Mouse (Mus musculus) left cerebral cortex, adult 18-20 months (tissue): Measurements from ENCODE around the gene Ulk3. TPM values are rescaled to one million over a fixed set of nuclear protein-coding genes. Genes with fewer than 3 reads are reported as not detected.

Experiments
- DNase-seq, 2 experiments: peaks; one replicate each; pipeline ENCODE4 v3.0.0; 2021 to 2022; ENCODE audit warnings: low spot score in 2 of 2, mixed read lengths in 1 of 2
- total RNA-seq, 2 experiments: library from RNA; stranded (reverse); gene quantifications; 2 replicates each; pipeline ENCODE4 v1.2.3; 2021

Gene Ulk3
- total RNA-seq, 2 experiments from 2014 or later = 28.9 to 33.5 TPM

- no peak for DNase-seq
These were observed 54.1 kb downstream of the Ulk3 start for GRCm38 (mm10) chr9:57643169-57643855.

- DNase-seq = no peak
These were observed 54.6 kb downstream of the Ulk3 start for GRCm38 (mm10) chr9:57643856-57644180.

- no peak for DNase-seq
These were observed 55.2 kb downstream of the Ulk3 start for GRCm38 (mm10) chr9:57644442-57644943.

- peak; percentile 92 to 93 for DNase-seq
These were observed 56.0 kb downstream of the Ulk3 start for GRCm38 (mm10) chr9:57644944-57645893.

Other genes starting within 250 kb of the Ulk3 start
- 10 to 100 TPM; 14.3 TPM for gene Ppcdc, start 149.3 kb upstream of the Ulk3 start, total RNA-seq
- 100 to 1,000 TPM; 381 to 400 TPM for gene Scamp5, start 121.4 kb upstream of the Ulk3 start, total RNA-seq
- gene Rpp25, start 85.4 kb upstream of the Ulk3 start, total RNA-seq = 10 to 100 TPM; 17.6 to 18.5 TPM
- 100 to 1,000 TPM; 410 to 481 TPM for gene Cox5a, start 68.2 kb upstream of the Ulk3 start, total RNA-seq
- 10 to 100 TPM; 17.6 to 25.6 TPM for gene Fam219b, start 51.9 kb upstream of the Ulk3 start, total RNA-seq
- gene Mpi, start 36.7 kb upstream of the Ulk3 start, total RNA-seq = 10 to 100 TPM; 66.0 to 69.4 TPM
- gene Scamp2, start 28.5 kb upstream of the Ulk3 start, total RNA-seq = 10 to 100 TPM; 20.9 to 23.1 TPM
- gene Cplx3, start 16.8 kb downstream of the Ulk3 start, total RNA-seq = 10 to 100 TPM; 13.0 to 13.6 TPM
- not detected for gene Lman1l, start 31.3 kb downstream of the Ulk3 start, total RNA-seq
- 10 to 100 TPM; 35.1 to 37.0 TPM for gene Csk, start 64.2 kb downstream of the Ulk3 start, total RNA-seq
- not detected for gene Cyp1a2, start 94.3 kb downstream of the Ulk3 start, total RNA-seq
- under 1 TPM in 1 of 2 experiments, not detected in 1; 0.16 TPM for gene Cyp1a1, start 98.5 kb downstream of the Ulk3 start, total RNA-seq
- gene Edc3, start 119.1 kb downstream of the Ulk3 start, total RNA-seq = 10 to 100 TPM; 15.2 to 16.0 TPM
- 10 to 100 TPM; 77.8 to 88.3 TPM for gene Clk3, start 176.4 kb downstream of the Ulk3 start, total RNA-seq
- gene Arid3b, start 247.3 kb downstream of the Ulk3 start, total RNA-seq = 10 to 100 TPM; 12.3 to 13.5 TPM